In the genomic region with DNA sequence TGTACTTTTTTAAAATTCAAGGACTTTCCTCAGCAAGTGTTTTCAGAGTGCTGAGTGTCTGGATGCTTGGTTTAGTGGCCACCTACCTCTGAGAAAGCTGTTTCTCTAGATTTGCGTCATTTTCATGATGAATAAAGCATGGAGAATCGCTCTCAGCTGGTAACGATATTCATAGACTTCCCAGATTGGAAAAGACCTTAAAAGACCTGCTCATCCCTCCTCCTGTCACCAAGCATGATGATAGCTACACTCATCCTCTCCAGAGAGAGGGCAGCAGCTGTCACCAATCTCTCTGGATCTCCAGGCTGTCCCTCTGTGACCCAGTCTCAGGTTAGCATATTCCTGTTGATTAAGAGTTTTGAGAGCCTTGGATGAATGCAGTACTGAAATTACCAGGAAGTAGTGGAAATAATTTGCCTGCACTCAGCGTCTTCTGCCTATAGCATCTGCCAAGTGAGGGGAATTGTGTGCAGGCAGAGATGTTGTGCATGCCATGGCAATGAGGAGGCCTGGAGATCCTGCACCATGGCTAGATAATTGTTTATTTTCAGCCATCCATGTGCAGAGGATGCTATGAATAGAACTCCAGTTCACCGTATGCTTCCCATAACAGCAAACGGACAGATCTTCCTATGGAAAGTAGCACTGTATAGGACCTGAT, we compare ENCODE assay signal across 21 mouse cellular contexts.
DNase-seq lines count a peak whose midpoint lies in the region; ATAC-seq and TF ChIP-seq lines count a peak whose summit lies in the region.
"Had no signal": no experiment of that assay in that cellular context is flagged by ENCODE, and none has a peak within 500 bp of the region (broad histone marks: within the 10 kb centered on the region; RNA-seq: fewer than 3 reads in every experiment).

No protein-coding gene starts in this region.

- TF ChIP-seq CTCF in layer of hippocampus, adult 2 months (conservative IDR thresholded peaks at IDR 0.05): no peak
- no peak for TF ChIP-seq CTCF in cortical plate, adult 2 months (IDR thresholded peaks at IDR 0.05; ENCODE audit: extremely low read depth, insufficient read depth, low read length)

- no peak overlapping the region for H3K4me2 ChIP-seq in midbrain, embryonic 13.5 days (replicated peaks)
- H3K4me2 ChIP-seq: forebrain, embryonic 12.5 days; heart, embryonic 13.5 days; hindbrain, embryonic 14.5 days; intestine, embryonic 15.5 days; neural tube, embryonic 13.5 days had no signal

- peak in 1 of 2 experiments; percentile 3 for DNase-seq in layer of hippocampus, adult 2 months (ENCODE audit: low spot score in 2 of 2)
- no peak for DNase-seq in layer of hippocampus, postnatal 10 days (ENCODE audit: low spot score in 2 of 2)
- peak; percentile 5 to 8 for DNase-seq in frontal cortex, postnatal 25 days (ENCODE audit: low spot score in 2 of 2)
- peak; percentile 35 to 44 for DNase-seq in right cerebral cortex, adult 2 months (ENCODE audit: low spot score in 2 of 2)
- no peak for DNase-seq in liver
- no peak for DNase-seq in urinary bladder, postnatal 4 days (ENCODE audit: low spot score in 2 of 2)
- DNase-seq: heart, adult 11 months; kidney, adult 9 months; kidney, postnatal 25 days; liver, postnatal 0 days; lung, postnatal 14 days; midbrain, embryonic 14.5 days had no signal

- H3K36me3 ChIP-seq in midbrain, embryonic 13.5 days: no peaks in the 10 kb centered on the region
- H3K36me3 ChIP-seq: embryonic facial prominence, embryonic 10.5 days; forebrain, embryonic 12.5 days; heart, embryonic 13.5 days; intestine, embryonic 15.5 days; neural tube, embryonic 13.5 days had no signal

- no peak for ATAC-seq in midbrain, embryonic 13.5 days
- ATAC-seq: intestine, embryonic 15.5 days; liver, postnatal 0 days had no signal

- no peak for TF ChIP-seq POLR2A in cortical plate, adult 2 months (IDR thresholded peaks at IDR 0.05; ENCODE audit: extremely low read depth, insufficient read depth, low read length)

- H3K4me3 ChIP-seq in layer of hippocampus, adult 2 months: no peak overlapping the region
- H3K4me3 ChIP-seq in cortical plate, adult 2 months (ENCODE audit: insufficient read depth, low read length): no peak overlapping the region
- H3K4me3 ChIP-seq in midbrain, embryonic 13.5 days (replicated peaks): no peak overlapping the region
- H3K4me3 ChIP-seq: embryonic facial prominence, embryonic 10.5 days; forebrain, embryonic 12.5 days; heart, embryonic 13.5 days; intestine, embryonic 15.5 days; neural tube, embryonic 13.5 days had no signal

- 86% methylated on average over 6 of the region's 6 CpGs for WGBS in midbrain, embryonic 13.5 days

- H3K9ac ChIP-seq in midbrain, embryonic 13.5 days (replicated peaks): no peak overlapping the region
- H3K9ac ChIP-seq: forebrain, embryonic 12.5 days; heart, embryonic 13.5 days; hindbrain, embryonic 14.5 days; intestine, embryonic 15.5 days; liver, postnatal 0 days; neural tube, embryonic 13.5 days had no signal

- no peaks in the 10 kb centered on the region for H3K4me1 ChIP-seq in cortical plate, adult 2 months (ENCODE audit: control insufficient read depth, insufficient read depth, low read length)
- H3K4me1 ChIP-seq in midbrain, embryonic 13.5 days (replicated peaks): no peaks in the 10 kb centered on the region
- H3K4me1 ChIP-seq: embryonic facial prominence, embryonic 10.5 days; forebrain, embryonic 12.5 days; heart, embryonic 13.5 days; intestine, embryonic 15.5 days; neural tube, embryonic 13.5 days had no signal

- no peaks in the 10 kb centered on the region for H3K9me3 ChIP-seq in midbrain, embryonic 13.5 days
- H3K9me3 ChIP-seq: embryonic facial prominence, embryonic 10.5 days; forebrain, embryonic 12.5 days; heart, embryonic 13.5 days; intestine, embryonic 15.5 days; neural tube, embryonic 13.5 days had no signal

- H3K27ac ChIP-seq in layer of hippocampus, adult 2 months: 0 out of 2 replicates have a peak overlapping the region, but pooled peaks have one; percentile 5
- 0 out of 2 replicates have a peak overlapping the region, but pooled peaks have one; percentile 22 for H3K27ac ChIP-seq in cortical plate, adult 2 months (ENCODE audit: insufficient read depth, low read length)
- no peak overlapping the region for H3K27ac ChIP-seq in midbrain, embryonic 13.5 days
- H3K27ac ChIP-seq: embryonic facial prominence, embryonic 10.5 days; forebrain, embryonic 12.5 days; heart, embryonic 13.5 days; hindbrain, embryonic 14.5 days; intestine, embryonic 15.5 days; neural tube, embryonic 13.5 days; stomach, postnatal 0 days had no signal

- no peaks in the 10 kb centered on the region for H3K27me3 ChIP-seq in midbrain, embryonic 13.5 days
- H3K27me3 ChIP-seq: forebrain, embryonic 12.5 days; heart, embryonic 13.5 days; intestine, embryonic 15.5 days; neural tube, embryonic 13.5 days had no signal

Comparison
In these comparisons a context has a peak if more than half of its experiments do, and no peak if none do; other contexts are left out.
1. DNase-seq: peak in frontal cortex, postnatal 25 days (2 of 2) and right cerebral cortex, adult 2 months (2 of 2); none in layer of hippocampus, postnatal 10 days (0 of 2), liver (single experiment) and urinary bladder, postnatal 4 days (0 of 2).